Mouse (Mus musculus): ENCODE results near the gene Wdr81. TPM values are rescaled to one million over a fixed set of nuclear protein-coding genes. Genes with fewer than 3 reads are reported as not detected.

The Wdr81 gene
- total RNA-seq (2017) = 15.9 to 17.9 TPM (median 16.5 TPM) in 3 replicates

GRCm38 (mm10) chr11:75453991-75454930 lies at the start of gene Wdr81:
TSS of gene Wdr81 (minus strand) at chr11:75454717.
- ATAC-seq (replicated peaks; ENCODE audit: insufficient number of reproducible peaks, low FRiP score, low TSS enrichment, poor library complexity, severe bottlenecking) = peak; percentile 68

DNA sequence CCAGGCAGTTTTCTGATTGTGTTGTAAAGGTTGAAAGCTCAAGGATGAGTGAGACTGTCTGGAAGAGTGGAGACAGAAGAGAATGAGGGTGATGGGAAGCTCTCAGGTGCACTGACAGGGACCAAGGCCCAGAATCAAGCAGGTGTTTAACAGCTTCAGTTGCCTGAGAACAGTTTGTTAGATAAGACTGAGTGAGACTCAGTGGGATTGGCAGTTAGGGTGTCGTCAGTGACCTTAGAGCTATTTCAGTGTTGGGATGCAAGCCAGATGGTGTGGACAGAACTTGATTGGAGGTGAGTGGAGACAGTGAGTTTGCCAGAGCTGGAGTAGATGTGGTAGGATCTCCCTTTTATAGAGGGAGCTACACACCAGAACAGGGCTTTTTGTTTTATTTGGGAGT lies 43.6 kb upstream of the Wdr81 start:
- no peak for ATAC-seq (replicated peaks; ENCODE audit: insufficient number of reproducible peaks, low FRiP score, low TSS enrichment, poor library complexity, severe bottlenecking)

GRCm38 (mm10) chr11:75494296-75495049 lies 40.0 kb upstream of the Wdr81 start:
- no peak for ATAC-seq (replicated peaks; ENCODE audit: insufficient number of reproducible peaks, low FRiP score, low TSS enrichment, poor library complexity, severe bottlenecking)

DNA sequence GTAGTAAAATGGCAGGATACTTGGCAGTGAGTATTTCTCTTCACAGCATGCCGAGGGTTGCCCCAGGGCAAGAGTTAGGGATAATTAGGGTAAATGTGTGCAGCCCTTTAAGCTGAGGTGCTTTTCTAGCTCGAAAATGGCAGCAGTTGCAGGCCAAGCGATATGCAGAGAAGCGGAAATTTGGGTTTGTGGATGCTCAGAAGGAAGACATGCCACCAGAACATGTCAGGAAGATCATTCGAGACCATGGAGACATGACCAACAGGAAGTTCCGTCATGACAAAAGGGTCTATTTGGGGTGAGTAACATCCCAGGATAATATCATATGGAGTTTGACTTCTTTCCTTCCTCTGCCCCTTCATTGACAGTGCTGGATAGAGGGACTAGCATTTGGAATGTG lies 33.0 kb upstream of the Wdr81 start:
- no peak for ATAC-seq (replicated peaks; ENCODE audit: insufficient number of reproducible peaks, low FRiP score, low TSS enrichment, poor library complexity, severe bottlenecking)

DNA sequence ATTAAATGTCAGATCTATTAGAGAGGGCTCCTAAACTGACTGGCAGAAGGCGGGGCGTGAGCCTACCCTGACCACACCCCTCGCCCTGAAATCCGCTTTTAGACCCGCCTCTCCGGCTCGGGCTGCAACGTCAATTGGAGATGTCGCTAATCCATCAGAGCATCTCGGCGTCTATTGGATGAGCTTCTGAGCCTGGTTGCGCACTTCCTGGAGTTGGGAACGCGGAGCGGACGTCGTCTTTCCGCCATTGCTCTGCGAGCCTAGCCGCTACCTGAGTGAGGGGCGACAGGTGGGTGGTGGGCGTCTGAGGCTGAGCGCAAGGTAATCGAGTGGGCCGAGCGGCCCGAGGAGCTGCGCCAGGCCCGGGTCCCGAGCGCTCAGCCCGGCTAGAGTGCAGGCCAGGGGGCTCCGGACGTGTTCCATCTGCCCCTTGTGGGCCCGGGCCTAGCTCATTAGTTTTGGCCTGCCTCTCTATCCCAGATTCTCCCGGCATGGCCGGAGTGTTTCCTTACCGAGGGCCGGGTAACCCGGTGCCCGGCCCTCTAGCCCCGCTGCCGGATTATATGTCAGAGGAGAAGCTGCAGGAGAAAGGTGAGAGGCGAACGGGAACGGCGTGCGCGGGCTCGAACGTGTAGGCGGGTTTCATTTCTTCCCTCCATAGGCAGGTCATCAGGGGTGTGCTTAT lies 32.2 kb upstream of the Wdr81 start, which contains the start of gene Prpf8:
Prpf8 (plus strand) TSS at position 216 of the 685 bp plus-strand sequence.
- peak; percentile 100 for ATAC-seq (replicated peaks; ENCODE audit: insufficient number of reproducible peaks, low FRiP score, low TSS enrichment, poor library complexity, severe bottlenecking)

DNA sequence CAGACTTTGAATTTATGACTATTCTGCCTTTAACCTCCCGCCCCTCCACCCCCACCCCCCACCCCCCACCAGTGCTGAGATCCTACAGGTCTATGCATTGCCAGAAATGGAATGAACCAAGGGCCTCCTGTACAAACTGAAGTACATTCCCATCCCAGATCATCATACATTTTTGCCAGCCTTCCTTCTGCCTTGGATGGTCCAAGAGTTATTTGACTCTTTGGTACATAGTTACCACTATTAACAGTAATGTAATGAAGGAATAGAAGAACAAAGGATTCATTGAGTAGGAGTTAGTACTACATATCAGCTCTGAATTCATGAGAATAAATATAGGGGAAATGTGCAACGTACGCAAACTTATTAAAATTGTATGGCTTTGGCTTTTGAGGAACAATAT lies 31.7 kb upstream of the Wdr81 start:
- no peak for ATAC-seq (replicated peaks; ENCODE audit: insufficient number of reproducible peaks, low FRiP score, low TSS enrichment, poor library complexity, severe bottlenecking)

DNA sequence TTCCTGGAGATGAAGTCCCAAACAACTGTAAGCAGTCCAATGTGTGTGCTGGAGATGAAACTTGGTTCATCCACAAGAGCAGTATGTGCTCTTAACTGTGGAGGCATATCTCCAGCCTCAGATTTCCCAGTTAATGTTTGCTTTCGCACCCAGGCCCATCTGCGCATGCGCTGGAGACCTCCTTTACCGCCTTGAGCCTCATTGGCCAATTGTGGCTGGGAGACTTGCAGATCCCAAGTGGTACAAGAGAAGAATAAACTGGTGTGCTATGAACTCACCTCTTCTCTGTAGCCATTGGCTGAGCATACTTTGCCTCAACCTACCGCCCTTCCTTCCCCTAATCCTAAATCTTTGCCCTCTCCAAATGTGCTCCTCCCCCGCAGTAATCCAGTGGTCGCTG lies 18.9 kb upstream of the Wdr81 start:
- ATAC-seq (replicated peaks; ENCODE audit: insufficient number of reproducible peaks, low FRiP score, low TSS enrichment, poor library complexity, severe bottlenecking) = no peak

DNA sequence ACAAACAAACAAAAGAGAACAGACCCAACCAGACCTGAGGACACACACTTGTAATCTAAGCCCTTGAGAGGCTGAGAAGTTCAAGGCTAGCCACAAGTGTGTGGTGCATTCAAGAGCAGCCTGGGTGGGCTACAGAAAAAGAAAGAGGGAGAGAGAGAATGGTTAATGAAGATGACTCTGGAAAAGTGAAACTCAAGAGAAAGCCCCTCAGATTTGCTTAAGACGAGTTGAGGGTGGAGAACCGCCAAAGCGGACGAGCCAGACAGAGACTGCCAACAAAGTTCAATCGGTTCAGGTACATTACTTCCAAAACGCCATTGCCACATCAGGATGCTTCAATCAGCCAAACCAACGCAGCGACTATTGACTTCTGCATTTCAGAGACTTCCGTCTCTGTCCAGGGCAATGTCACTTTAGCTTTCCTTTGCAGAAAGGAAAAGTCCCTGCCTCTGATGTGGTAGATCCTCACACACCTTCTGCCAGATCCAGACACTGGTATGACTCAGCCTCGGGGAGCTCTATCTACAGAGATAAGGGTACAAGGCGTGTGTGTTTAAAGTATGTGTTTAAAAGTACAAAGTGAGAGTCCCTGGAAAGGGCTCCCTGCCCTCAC lies 18.1 kb upstream of the Wdr81 start:
- no peak for ATAC-seq (replicated peaks; ENCODE audit: insufficient number of reproducible peaks, low FRiP score, low TSS enrichment, poor library complexity, severe bottlenecking)

DNA sequence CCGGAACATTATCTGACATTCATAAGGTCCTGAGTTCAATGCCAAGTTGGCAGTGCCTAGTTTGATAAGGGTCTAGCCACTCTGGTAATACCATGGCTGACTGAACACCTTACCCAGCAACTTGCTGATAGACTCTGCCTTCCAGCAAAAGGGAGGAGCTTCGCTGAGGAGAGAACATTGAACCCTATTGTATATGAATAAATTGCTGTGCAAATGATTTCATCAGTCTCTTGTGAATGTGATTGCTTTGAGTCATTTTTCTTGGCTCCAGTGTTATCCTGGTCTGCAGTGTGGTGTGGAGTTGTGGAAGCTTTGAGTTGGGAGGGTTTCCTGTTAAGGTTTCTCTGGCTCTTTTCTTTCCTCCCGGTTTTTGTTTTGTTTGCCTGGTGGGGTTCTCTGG lies 16.2 kb upstream of the Wdr81 start:
- no peak for ATAC-seq (replicated peaks; ENCODE audit: insufficient number of reproducible peaks, low FRiP score, low TSS enrichment, poor library complexity, severe bottlenecking)

DNA sequence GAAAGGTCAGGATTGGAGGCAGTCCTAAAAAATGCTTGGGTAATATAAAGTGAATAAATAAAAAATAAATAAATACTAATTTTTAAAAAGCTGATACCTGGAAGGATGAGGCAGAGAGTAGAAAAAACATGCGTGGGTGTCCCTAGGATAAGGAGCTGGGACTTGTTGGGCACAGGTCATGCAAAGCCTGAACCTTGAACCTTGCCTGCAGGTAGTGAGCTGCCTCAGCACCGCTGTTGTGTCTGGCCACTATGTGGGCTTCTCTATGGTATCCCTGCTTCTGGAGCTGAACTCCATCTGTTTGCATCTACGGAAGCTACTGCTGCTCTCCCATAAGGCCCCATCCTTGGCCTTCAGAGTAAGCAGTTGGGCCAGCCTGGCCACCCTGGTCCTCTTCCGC lies 14.7 kb upstream of the Wdr81 start:
- ATAC-seq (replicated peaks; ENCODE audit: insufficient number of reproducible peaks, low FRiP score, low TSS enrichment, poor library complexity, severe bottlenecking) = no peak

- no peak for ATAC-seq (replicated peaks; ENCODE audit: insufficient number of reproducible peaks, low FRiP score, low TSS enrichment, poor library complexity, severe bottlenecking)
Observed at GRCm38 (mm10) chr11:75468410-75468809, 13.9 kb upstream of the Wdr81 start.

- peak; percentile 28; the same call in 1 of the 2 replicates for ATAC-seq (replicated peaks; ENCODE audit: insufficient number of reproducible peaks, low FRiP score, low TSS enrichment, poor library complexity, severe bottlenecking)
Observed at GRCm38 (mm10) chr11:75467512-75468215, 13.1 kb upstream of the Wdr81 start.

DNA sequence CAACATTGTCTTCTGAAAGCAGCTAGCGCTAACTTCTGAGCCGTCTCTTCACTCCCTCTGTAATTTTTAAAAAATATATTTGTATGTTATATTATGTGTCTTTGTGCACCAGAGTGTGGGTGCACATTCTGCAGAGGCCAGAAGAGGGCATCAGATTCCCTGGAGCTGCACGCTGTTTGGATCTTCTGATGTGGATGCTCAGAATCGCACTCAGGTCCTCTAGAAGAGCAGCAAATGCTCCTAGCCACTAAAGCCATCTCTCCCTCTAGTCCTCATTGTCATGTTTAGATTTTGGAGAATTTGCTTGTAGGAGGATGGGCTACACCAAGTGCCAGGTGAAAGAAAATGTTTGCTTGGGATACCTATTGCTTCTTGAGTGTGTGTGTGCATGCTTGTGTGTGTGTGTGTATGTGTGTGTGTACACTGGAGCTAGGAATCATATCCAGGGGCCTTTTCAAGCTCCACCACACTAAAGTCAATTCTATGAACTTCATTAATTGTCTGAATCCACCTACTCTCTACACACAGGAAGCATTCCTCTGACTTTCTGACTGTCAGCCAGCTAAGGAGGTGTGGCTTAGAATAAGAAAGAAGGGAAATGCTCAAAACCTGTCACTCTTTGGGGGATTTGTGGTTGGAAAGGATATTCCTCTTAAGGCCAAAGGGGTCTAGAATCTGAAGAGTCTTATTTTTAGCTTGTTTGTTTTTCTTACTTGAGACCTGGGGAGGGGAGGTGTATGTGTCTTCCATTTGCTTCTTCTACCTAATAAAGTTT lies 12.4 kb upstream of the Wdr81 start:
- ATAC-seq (replicated peaks; ENCODE audit: insufficient number of reproducible peaks, low FRiP score, low TSS enrichment, poor library complexity, severe bottlenecking) = no peak

- ATAC-seq (replicated peaks; ENCODE audit: insufficient number of reproducible peaks, low FRiP score, low TSS enrichment, poor library complexity, severe bottlenecking) = no peak
Observed at GRCm38 (mm10) chr11:75465051-75465450, 10.5 kb upstream of the Wdr81 start.

GRCm38 (mm10) chr11:75464417-75464816 lies 9.9 kb upstream of the Wdr81 start:
- ATAC-seq (replicated peaks; ENCODE audit: insufficient number of reproducible peaks, low FRiP score, low TSS enrichment, poor library complexity, severe bottlenecking) = no peak

GRCm38 (mm10) chr11:75463624-75464023 lies 9.1 kb upstream of the Wdr81 start:
- no peak for ATAC-seq (replicated peaks; ENCODE audit: insufficient number of reproducible peaks, low FRiP score, low TSS enrichment, poor library complexity, severe bottlenecking)

DNA sequence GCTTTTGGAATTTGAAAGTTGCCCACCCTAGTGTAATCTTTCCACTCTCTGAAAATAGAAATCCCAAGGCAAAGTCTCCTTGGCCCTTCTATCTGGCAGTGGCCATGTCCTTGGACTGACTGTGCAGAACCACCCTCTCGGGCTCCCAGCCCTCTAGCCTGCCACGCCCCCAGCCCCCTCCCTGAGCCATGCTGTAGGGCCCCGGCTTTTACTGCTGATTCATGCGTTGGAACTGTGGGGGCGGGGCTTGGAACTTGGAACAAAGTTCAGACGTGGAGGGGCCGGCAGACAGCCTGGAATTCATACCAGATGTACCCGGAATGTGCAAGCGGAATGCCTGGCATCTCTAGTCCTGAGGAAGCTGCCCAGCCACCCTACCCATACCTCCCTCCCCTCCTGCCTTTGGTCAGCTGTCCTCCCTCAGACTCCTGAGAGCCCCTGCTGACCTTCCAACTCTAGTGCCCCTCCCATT lies 8.4 kb upstream of the Wdr81 start:
- no peak for ATAC-seq (replicated peaks; ENCODE audit: insufficient number of reproducible peaks, low FRiP score, low TSS enrichment, poor library complexity, severe bottlenecking)
